Comparison of ENCODE assay signal across 8 mouse cellular contexts in the genomic region with DNA sequence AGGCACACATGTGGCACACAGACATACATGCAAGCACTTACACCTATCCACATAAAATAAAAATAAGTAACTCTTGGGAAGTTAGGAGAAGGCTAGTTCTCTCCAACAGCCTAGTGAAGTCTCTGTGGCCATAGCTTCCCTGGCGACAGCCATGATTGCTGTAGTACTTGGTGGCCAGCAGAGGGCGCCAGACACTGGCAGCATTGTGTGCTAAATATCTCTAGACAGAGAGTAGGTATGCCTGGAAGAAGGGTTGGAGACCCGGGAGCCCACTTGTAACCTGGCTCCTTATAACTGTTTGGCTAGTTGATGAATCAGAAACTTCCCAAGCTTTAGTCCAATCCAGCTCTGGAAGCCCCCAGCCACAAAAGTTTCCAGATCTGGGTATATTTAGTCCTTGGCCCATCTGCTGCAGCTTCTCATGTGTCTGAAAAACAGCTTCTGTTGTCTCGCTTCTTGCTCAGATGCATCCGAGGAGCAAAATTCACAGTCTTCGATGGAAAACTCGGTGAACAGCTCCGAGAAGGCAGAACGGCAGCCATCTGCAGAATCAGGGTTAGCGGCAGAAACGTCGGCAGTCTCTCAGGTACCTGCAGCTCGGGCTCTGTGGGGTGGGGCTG. TPM values are rescaled to one million over a fixed set of nuclear protein-coding genes. Genes with fewer than 3 reads are reported as not detected.
DNase-seq lines count a peak whose midpoint lies in the region; ATAC-seq and TF ChIP-seq lines count a peak whose summit lies in the region.

No protein-coding gene starts in this region.

- intact Hi-C loops in left cerebral cortex, postnatal 4 days (cut with DNase I): no loop called here

- no peaks in the 10 kb centered on the region for H3K9me3 ChIP-seq in kidney, postnatal 0 days (replicated peaks; ENCODE audit: low read length)
- no peaks in the 10 kb centered on the region for H3K9me3 ChIP-seq in stomach, postnatal 0 days (ENCODE audit: control insufficient read depth, low read length)

- H3K36me3 ChIP-seq in kidney, postnatal 0 days (ENCODE audit: insufficient read depth, low read length): peaks cover 49% of the 10 kb centered on the region
- peaks cover 25% of the 10 kb centered on the region for H3K36me3 ChIP-seq in stomach, postnatal 0 days (ENCODE audit: control insufficient read depth, insufficient read depth, low read length)

- no peaks in the 10 kb centered on the region for H3K27me3 ChIP-seq in kidney, postnatal 0 days (ENCODE audit: insufficient read depth, low read length)
- no peaks in the 10 kb centered on the region for H3K27me3 ChIP-seq in stomach, postnatal 0 days (ENCODE audit: control insufficient read depth, insufficient read depth, low read length)

- H3K4me3 ChIP-seq in kidney, postnatal 0 days (replicated peaks; ENCODE audit: low read depth, low read length): no peak overlapping the region
- H3K4me3 ChIP-seq in stomach, postnatal 0 days (ENCODE audit: low read depth, low read length): no peak overlapping the region

- H3K9ac ChIP-seq in kidney, postnatal 0 days (ENCODE audit: low read depth, low read length): no peak overlapping the region
- H3K9ac ChIP-seq in stomach, postnatal 0 days (ENCODE audit: low read length): no peak overlapping the region

- ATAC-seq in kidney, postnatal 0 days (replicated peaks; ENCODE audit: low FRiP score, low read depth): no peak
- ATAC-seq in stomach, postnatal 0 days (ENCODE audit: low FRiP score, low TSS enrichment): no peak

- peak; percentile 67 to 76 for DNase-seq in cerebellum, postnatal 10 days
- DNase-seq in cerebellum, adult 9-11 months: no peak
- peak; percentile 79 for DNase-seq in kidney, postnatal 0 days (ENCODE audit: low spot score)
- DNase-seq in kidney, adult 9 months: no peak
- DNase-seq in ES-CJ7 (ENCODE audit: low read depth, low spot score): peak; percentile 61
- peak; percentile 51 for DNase-seq in embryo, embryonic 9.5 days (ENCODE audit: extremely low spot score)
- peak; percentile 50 for DNase-seq in left cerebral cortex, postnatal 4 days
- DNase-seq in stomach, postnatal 0 days (ENCODE audit: low spot score): peak; percentile 53

- H3K4me2 ChIP-seq in kidney, postnatal 0 days (ENCODE audit: low read length): no peak overlapping the region
- no peak overlapping the region for H3K4me2 ChIP-seq in stomach, postnatal 0 days (replicated peaks; ENCODE audit: low read depth)

- no peak for TF ChIP-seq EP300 in stomach, postnatal 0 days (optimal IDR thresholded peaks at IDR 0.05)

- 78% methylated on average over 13 of the region's 13 CpGs for whole genome bisulfite sequencing in kidney, postnatal 0 days
- WGBS in stomach, postnatal 0 days: 74% methylated on average over 13 of the region's 13 CpGs

- no peak overlapping the region for H3K27ac ChIP-seq in kidney, postnatal 0 days
- no peak overlapping the region for H3K27ac ChIP-seq in stomach, postnatal 0 days (replicated peaks)

- peak; percentile 93 for TF ChIP-seq CTCF in kidney, postnatal 0 days (IDR thresholded peaks at IDR 0.05; ENCODE audit: low read depth)
- peak; percentile 95 for TF ChIP-seq CTCF in stomach, postnatal 0 days (IDR thresholded peaks at IDR 0.05; ENCODE audit: low read depth)

- peaks cover 12% of the 10 kb centered on the region for H3K4me1 ChIP-seq in kidney, postnatal 0 days (replicated peaks; ENCODE audit: insufficient read depth, low read length)
- no peaks in the 10 kb centered on the region for H3K4me1 ChIP-seq in stomach, postnatal 0 days (replicated peaks; ENCODE audit: control insufficient read depth, insufficient read depth)

RNA-seq across cellular contexts. Expression of a gene that starts 25.3 kb away (rescaled TPM):
- polyA plus RNA-seq in kidney, postnatal 0 days (2015; fragmentation: Nextera tagmentation; extraction: Ambion mirVana): 27.4 and 29.9 TPM in 2 replicates
- total RNA-seq in left cerebral cortex, postnatal 4 days (2021): 10 to 100 TPM; 95.1 to 98.4 TPM
- 5.9 and 6.4 TPM in 2 replicates for polyA plus RNA-seq in stomach, postnatal 0 days (2015; fragmentation: Nextera tagmentation; extraction: Ambion mirVana)

RNA-seq across cellular contexts. Expression of a gene that starts 25.6 kb away (rescaled TPM):
- 13.8 and 14.9 TPM in 2 replicates for polyA plus RNA-seq in kidney, postnatal 0 days (2015; fragmentation: Nextera tagmentation; extraction: Ambion mirVana)
- 10 to 100 TPM; 29.9 to 30.0 TPM for total RNA-seq in left cerebral cortex, postnatal 4 days (2021)
- polyA plus RNA-seq in stomach, postnatal 0 days (2015; fragmentation: Nextera tagmentation; extraction: Ambion mirVana): 10.5 and 13.2 TPM in 2 replicates

Comparison
In these comparisons a context has a peak if more than half of its experiments do, and no peak if none do; other contexts are left out.
1. DNase-seq: peak in cerebellum, postnatal 10 days (2 of 2), kidney, postnatal 0 days (single experiment), ES-CJ7 (single experiment), embryo, embryonic 9.5 days (single experiment), left cerebral cortex, postnatal 4 days (single experiment) and stomach, postnatal 0 days (single experiment); none in cerebellum, adult 9-11 months (single experiment) and kidney, adult 9 months (single experiment).